Mouse (Mus musculus): ENCODE data around the gene Epn2. TPM values are rescaled to one million over a fixed set of nuclear protein-coding genes. Genes with fewer than 3 reads are reported as not detected.

The Epn2 gene
- polyA plus RNA-seq (2016; fragmentation: Nextera tagmentation; extraction: Ambion mirVana): 23.9 and 28.4 TPM in 2 replicates

DNA sequence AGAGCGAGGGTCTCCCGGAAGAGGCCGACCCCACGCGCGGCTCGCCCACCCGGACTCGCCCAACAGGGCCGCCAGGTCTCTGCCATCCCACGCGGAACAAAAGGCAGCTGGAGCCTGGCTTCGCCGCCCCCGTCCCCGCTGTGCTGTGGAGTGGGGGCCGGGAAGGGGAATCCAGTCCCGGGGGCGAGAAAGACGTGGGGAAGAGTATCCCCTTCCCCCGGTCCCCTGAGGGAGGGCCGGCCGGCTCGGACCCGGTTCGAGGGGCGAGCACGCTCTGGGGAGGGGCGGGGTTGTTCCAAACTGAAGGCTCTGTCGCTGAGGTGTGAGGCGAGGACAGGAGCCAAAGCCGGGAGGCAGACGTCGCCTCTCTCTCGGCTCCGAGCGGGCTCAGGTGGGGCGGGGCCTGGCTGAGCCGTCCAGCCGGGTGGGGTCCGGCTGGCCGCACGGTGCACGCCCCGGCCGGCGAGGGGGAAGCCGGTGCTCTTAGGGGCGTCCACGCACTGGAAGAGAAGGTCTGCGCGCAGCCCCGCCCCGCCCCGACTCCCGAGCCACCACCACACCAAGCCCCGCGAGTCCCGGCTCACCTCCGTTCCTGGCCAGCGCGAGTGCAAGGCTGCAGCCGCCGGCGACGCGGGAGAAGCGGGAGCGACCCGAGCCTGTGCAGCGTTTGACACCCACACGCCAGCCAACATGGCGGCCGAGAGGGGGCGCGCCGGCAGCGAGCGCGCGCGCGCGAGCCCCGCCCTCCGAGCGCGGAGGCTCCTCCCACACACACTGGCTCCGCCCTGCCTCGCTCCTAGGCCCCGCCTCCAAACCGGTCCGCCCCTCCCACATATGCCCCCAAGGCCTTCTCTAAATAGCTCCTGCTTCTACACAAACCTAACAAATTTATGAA, at the start of gene Epn2:
Gene Epn2, minus strand, starts transcription at position 705 of the 895 bp plus-strand sequence.
- Histone ChIP-seq H3K27me3 (ENCODE audit: low read depth, poor library complexity, severe bottlenecking) (no peaks in the 10 kb centered on the region), H3K4me3 (peak within 1 kb of the TSS; percentile 93)
- DNase-seq (ENCODE audit: low spot score): peak; percentile 86

DNA sequence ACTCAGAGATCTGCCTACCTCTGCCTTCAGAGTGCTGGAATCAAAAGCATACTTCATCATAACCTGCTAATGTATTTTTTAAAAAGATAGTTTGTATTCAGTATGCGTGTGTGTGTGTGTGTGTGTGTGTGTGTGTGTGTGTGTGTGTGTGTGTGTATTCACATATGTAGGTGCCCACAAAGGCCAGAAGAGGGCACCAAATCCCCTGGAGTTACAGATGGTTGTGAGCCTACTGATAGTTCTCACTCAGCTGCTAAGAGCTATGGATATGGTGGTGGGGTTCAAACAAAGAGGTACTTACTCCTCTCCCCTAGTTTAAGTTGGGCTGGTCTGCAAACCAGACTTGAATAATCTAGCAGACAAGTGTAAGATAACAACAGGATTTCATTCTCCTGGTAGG, 47.0 kb upstream of the Epn2 start:
- H3K4me3 ChIP-seq: no peak overlapping the region
- no peaks in the 10 kb centered on the region for H3K4me1 ChIP-seq
- 90% methylated on average over 1 of the region's 1 CpGs for WGBS
- no peaks in the 10 kb centered on the region for H3K27me3 ChIP-seq (ENCODE audit: low read depth, poor library complexity, severe bottlenecking)
- H3K36me3 ChIP-seq: no peaks in the 10 kb centered on the region
- no peak for DNase-seq (ENCODE audit: low spot score)
- H3K9me3 ChIP-seq (replicated peaks): no peaks in the 10 kb centered on the region
- H3K27ac ChIP-seq (replicated peaks): no peak overlapping the region

More for the DNA sequence above, at the start of gene Epn2:
- H3K4me1 ChIP-seq: peaks cover 26% of the 10 kb centered on the region
- WGBS: under 1% methylated on average over 87 of the region's 93 CpGs
- H3K27ac ChIP-seq (replicated peaks): peak within 1 kb of the TSS; percentile 94
- H3K9me3 ChIP-seq (replicated peaks): no peaks in the 10 kb centered on the region
- peaks cover 11% of the 10 kb centered on the region for H3K36me3 ChIP-seq

DNA sequence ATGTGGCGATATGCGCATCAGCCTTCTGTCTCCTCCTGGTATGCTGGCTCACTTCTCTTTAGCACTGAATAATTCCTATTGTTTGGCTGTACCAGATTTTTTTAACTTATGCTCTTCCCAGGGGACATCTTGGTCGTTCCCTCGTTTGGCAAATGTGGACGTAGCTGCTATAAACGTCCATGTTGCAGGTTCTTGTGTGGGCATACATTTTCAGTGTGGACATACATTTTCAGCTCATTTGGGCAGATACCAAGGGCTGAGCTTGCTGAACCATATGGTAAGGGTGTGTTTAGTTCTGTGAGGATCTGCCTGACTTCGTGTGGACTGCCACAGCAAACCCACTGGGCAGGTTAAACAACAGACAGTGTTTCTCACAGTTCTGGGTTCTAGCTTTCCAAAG, 45.6 kb upstream of the Epn2 start:
- peaks cover 4% of the 10 kb centered on the region; the same call in 1 of the 2 replicates for H3K27me3 ChIP-seq (ENCODE audit: low read depth, poor library complexity, severe bottlenecking)
- no peaks in the 10 kb centered on the region for H3K9me3 ChIP-seq (replicated peaks)
- DNase-seq (ENCODE audit: low spot score): no peak
- no peak overlapping the region for H3K4me3 ChIP-seq
- H3K4me1 ChIP-seq: peaks cover 4% of the 10 kb centered on the region
- 87% methylated on average over 7 of the region's 7 CpGs for WGBS
- H3K36me3 ChIP-seq: no peaks in the 10 kb centered on the region
- no peak overlapping the region for H3K27ac ChIP-seq (replicated peaks)

DNA sequence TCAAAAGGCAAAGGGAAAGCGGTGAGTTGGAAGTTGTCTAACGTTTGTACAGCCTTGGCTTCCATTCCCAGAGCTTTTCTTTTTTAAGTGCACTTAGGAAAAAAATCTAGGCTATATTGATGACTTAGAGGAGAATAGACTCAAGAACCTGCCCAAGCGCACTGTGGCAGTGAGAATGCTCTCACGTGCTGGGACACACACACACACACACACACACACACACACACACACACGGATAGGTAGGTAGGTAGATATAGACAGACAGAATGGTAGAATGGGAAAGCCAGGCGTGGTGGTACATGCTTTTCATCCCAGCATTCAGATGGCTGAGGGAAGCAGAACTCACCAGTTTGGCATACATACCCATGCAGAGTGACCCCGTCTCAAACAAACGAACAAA, 41.3 kb upstream of the Epn2 start:
- peaks cover 30% of the 10 kb centered on the region for H3K4me1 ChIP-seq
- H3K9me3 ChIP-seq (replicated peaks): no peaks in the 10 kb centered on the region
- H3K27me3 ChIP-seq (ENCODE audit: low read depth, poor library complexity, severe bottlenecking): peaks cover 24% of the 10 kb centered on the region; the same call in 1 of the 2 replicates
- peak overlapping the region; percentile 60 for H3K4me3 ChIP-seq
- DNase-seq (ENCODE audit: low spot score): no peak
- WGBS: 74% methylated on average over 8 of the region's 8 CpGs
- H3K36me3 ChIP-seq: no peaks in the 10 kb centered on the region
- peak overlapping the region; percentile 83; the same call in 1 of the 2 replicates for H3K27ac ChIP-seq (replicated peaks)

DNA sequence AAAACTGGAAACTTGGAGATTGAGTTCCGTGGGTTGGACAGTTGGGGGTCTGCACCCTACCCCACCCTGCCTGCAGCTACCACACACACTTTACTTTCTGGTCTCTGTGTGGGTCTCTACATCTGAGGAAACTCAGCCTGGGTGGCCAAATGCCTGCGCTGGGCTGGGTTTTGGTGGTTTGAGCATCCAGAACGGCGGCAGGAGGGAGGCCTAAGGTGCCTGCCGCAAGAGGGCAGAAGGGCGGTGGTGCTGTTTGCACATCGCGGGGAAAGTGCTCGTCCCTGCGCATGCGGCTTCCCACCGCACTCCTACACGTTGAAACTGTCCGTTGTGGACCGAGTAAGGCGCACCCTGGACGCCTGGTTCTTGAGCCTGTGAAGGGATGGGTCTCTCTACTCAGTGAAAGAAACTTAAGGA, 40.8 kb upstream of the Epn2 start:
- H3K4me1 ChIP-seq: peaks cover 35% of the 10 kb centered on the region
- no peaks in the 10 kb centered on the region for H3K9me3 ChIP-seq (replicated peaks)
- H3K27ac ChIP-seq (replicated peaks): peak overlapping the region; percentile 83
- H3K4me3 ChIP-seq: peak overlapping the region; percentile 60
- DNase-seq (ENCODE audit: low spot score): peak; percentile 81
- H3K27me3 ChIP-seq (ENCODE audit: low read depth, poor library complexity, severe bottlenecking): peaks cover 29% of the 10 kb centered on the region; the same call in 1 of the 2 replicates
- no peaks in the 10 kb centered on the region for H3K36me3 ChIP-seq
- WGBS: under 1% methylated on average over 17 of the region's 17 CpGs

DNA sequence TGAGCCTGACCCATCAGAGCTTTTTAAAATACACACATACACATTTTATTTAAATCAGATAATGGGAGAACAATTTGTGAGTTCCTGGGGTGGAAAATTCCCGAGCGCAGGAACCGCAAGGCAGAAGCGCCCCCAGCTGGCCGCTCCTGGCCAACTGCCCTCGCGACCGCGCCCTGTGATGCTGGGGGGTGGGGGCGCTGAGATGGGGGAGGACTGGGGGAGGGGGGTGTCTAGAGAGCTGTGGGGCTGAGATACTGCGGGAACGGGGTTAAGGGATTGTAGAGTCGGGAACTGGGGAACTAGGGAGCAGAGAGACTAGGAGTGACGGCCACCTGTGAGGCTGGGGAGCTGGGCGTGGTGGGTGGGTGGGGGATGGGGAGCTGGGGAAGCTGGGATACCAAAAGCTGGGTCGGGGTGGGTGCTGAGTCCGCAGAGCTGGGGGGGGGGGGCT, 40.3 kb upstream of the Epn2 start:
- H3K4me3 ChIP-seq: peak overlapping the region; percentile 60
- peak; percentile 73 for DNase-seq (ENCODE audit: low spot score)
- H3K36me3 ChIP-seq: no peaks in the 10 kb centered on the region
- 0% methylated on average over 14 of the region's 17 CpGs for WGBS
- peak overlapping the region; percentile 83 for H3K27ac ChIP-seq (replicated peaks)
- H3K4me1 ChIP-seq: peaks cover 35% of the 10 kb centered on the region
- H3K9me3 ChIP-seq (replicated peaks): no peaks in the 10 kb centered on the region
- peaks cover 33% of the 10 kb centered on the region; the same call in 1 of the 2 replicates for H3K27me3 ChIP-seq (ENCODE audit: low read depth, poor library complexity, severe bottlenecking)

DNA sequence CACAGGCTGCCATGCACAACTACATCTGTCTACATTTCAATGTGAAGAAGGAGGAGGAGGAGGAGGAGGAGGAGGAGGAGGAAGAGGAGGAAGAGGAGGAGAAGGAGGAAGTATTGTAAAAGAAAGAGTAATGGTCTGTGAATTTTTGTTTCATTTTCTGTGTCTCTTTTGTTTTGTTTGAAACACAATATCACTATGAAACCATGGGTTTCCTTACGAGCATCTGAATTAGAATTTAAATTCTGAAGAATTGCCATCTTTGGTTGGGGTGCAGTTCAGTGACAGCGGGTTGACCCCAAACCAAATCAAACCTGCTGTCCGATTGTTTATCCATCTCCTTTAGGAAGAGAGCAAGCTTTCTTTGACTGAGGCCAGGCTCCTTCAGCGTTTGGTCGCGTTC, 39.9 kb upstream of the Epn2 start:
- peaks cover 35% of the 10 kb centered on the region for H3K4me1 ChIP-seq
- H3K27ac ChIP-seq (replicated peaks): peak overlapping the region; percentile 83
- DNase-seq (ENCODE audit: low spot score): no peak
- H3K27me3 ChIP-seq (ENCODE audit: low read depth, poor library complexity, severe bottlenecking): peaks cover 33% of the 10 kb centered on the region; the same call in 1 of the 2 replicates
- H3K9me3 ChIP-seq (replicated peaks): no peaks in the 10 kb centered on the region
- H3K4me3 ChIP-seq: peak overlapping the region; percentile 60
- no peaks in the 10 kb centered on the region for H3K36me3 ChIP-seq
- WGBS: 14% methylated on average over 6 of the region's 6 CpGs

DNA sequence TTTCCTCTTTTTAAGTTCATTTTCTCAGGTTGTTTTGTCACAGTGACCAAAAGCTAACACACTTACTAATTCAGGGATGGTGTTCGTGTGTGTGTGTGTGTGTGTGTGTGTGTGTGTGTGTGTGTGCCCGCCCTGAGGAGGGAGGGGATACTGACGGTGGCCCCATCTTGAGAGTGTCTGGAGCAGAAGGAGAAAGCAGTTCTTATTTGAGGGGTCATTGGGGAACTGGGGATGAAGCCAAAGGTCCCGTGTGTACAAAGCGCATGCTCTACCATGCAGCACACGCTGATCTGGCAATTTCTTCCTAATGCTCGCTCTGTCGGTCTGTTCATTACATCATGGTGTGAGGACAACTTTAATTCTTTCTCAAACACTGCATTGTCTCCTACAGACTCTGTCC, 39.1 kb upstream of the Epn2 start:
- no peak overlapping the region for H3K4me3 ChIP-seq
- H3K27me3 ChIP-seq (ENCODE audit: low read depth, poor library complexity, severe bottlenecking): peaks cover 33% of the 10 kb centered on the region; the same call in 1 of the 2 replicates
- H3K4me1 ChIP-seq: peaks cover 35% of the 10 kb centered on the region
- H3K36me3 ChIP-seq: no peaks in the 10 kb centered on the region
- no peaks in the 10 kb centered on the region for H3K9me3 ChIP-seq (replicated peaks)
- no peak for DNase-seq (ENCODE audit: low spot score)
- no peak overlapping the region for H3K27ac ChIP-seq (replicated peaks)
- 84% methylated on average over 8 of the region's 8 CpGs for WGBS

DNA sequence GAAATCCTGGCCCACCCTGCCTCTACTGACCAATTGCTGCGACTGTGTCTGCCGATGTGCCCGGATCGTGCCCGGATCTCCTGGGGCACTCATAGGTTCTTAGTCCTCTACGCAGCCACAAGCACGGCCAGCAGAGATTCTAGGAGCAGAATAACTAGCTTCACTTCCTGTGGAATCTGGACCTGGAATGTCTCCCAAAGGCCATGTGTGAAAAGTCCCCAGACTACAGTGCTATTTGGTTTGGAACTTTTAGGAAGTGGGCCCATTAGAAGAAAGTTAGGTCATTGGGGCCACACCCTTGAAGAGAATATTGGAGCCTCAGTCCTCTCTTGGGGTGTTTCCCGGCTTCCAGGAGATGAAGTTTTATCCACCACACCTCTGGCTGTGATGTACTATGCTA, 38.6 kb upstream of the Epn2 start:
- H3K27ac ChIP-seq (replicated peaks): no peak overlapping the region
- no peak for DNase-seq (ENCODE audit: low spot score)
- H3K9me3 ChIP-seq (replicated peaks): no peaks in the 10 kb centered on the region
- H3K36me3 ChIP-seq: no peaks in the 10 kb centered on the region
- 93% methylated on average over 8 of the region's 8 CpGs for WGBS
- peaks cover 33% of the 10 kb centered on the region; the same call in 1 of the 2 replicates for H3K27me3 ChIP-seq (ENCODE audit: low read depth, poor library complexity, severe bottlenecking)
- H3K4me3 ChIP-seq: no peak overlapping the region
- H3K4me1 ChIP-seq: peaks cover 35% of the 10 kb centered on the region

DNA sequence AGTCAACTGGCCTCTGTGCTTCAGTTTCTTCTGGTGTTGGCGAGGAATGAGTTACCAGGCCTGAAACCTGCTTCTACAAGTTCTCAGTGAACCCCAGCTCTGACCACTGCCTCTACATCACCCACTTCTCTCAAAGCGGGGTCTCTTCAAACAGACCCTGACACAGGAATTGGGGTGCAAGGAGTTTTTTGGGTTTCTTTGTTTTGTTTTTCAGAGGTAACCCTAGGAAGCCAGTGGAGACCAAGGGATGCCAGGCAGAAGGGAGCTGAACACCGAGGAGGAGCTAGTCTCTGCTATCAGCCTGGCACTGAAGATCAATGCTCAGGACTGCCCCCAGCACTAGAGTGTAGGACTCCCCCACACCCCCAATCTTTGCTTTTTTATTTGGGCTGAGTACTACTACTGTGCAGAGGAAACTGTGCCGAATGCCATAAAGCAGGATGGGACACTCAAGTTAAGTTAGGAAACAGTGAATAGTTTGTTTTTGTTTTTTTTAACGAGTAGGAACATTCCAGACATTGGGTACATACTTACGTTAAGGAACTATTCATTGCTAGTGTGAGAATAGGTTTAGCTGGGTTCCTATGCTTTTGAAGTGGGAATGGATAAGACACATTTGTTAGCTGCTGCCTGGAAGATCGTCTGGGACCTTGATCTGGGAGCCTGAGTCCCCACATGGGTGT, 37.9 kb upstream of the Epn2 start:
- whole genome bisulfite sequencing: 82% methylated on average over 7 of the region's 7 CpGs
- peaks cover 33% of the 10 kb centered on the region; the same call in 1 of the 2 replicates for H3K27me3 ChIP-seq (ENCODE audit: low read depth, poor library complexity, severe bottlenecking)
- H3K4me1 ChIP-seq: peaks cover 35% of the 10 kb centered on the region
- DNase-seq (ENCODE audit: low spot score): no peak
- no peaks in the 10 kb centered on the region for H3K36me3 ChIP-seq
- no peaks in the 10 kb centered on the region for H3K9me3 ChIP-seq (replicated peaks)
- H3K27ac ChIP-seq (replicated peaks): no peak overlapping the region
- no peak overlapping the region for H3K4me3 ChIP-seq

DNA sequence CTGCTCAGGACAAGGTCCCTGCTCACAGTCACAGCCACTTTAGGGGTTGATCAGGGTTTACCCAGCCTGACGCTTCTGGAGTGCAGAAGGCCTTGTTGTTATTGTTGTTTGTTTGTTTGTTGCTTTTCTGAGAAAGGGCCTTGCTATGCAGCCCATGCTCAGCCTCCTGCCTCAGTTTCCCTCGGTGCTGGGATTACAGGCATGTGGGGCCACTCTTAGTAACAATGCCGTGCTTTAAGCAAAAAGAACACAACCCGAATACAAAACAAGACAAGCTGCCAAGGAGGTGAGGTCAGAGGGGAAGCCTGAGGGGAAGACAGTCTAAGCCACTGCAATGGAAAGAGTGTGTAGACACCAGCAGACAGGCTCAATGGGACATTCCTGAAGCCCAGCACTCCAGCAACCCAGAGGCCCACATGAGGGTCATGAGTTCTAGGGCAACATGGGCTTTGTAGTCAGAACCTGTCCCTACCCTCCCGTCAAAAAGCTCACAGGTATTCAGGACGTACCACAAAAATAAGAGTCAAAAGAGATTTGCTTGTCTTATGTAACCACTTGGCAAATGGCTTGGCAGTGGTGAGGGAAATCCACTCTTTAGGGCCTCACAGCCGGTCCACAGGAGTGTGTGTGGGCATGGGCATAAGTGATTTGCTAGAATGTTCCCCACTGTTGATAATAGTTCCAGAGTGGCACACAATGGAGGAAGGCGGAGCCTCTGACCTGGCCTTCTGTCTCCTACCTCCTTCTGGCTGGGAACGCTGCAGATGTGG, 37.2 kb upstream of the Epn2 start:
- WGBS: 60% methylated on average over 9 of the region's 9 CpGs
- Histone ChIP-seq H3K36me3 (no peaks in the 10 kb centered on the region), H3K27ac (replicated peaks) (peak overlapping the region; percentile 61), H3K4me3 (0 out of 2 replicates have a peak overlapping the region, but pooled peaks have one; percentile 44), H3K27me3 (ENCODE audit: low read depth, poor library complexity, severe bottlenecking) (peaks cover 33% of the 10 kb centered on the region; the same call in 1 of the 2 replicates), H3K9me3 (replicated peaks) (no peaks in the 10 kb centered on the region), H3K4me1 (peaks cover 35% of the 10 kb centered on the region)
- no peak for DNase-seq (ENCODE audit: low spot score)
